Mouse (Mus musculus) myocyte (in vitro differentiated cells): Measurements from ENCODE around the gene Il13ra2.

Experiments
- CEBPB ChIP-seq: IDR thresholded peaks from 2 replicates; pipeline ENCODE4 v1.6.1; 2011; ENCODE audit warnings: mild to moderate bottlenecking, moderate library complexity; ENCODE audit not compliant: poor library complexity, insufficient read depth, severe bottlenecking
- E2F4 ChIP-seq: IDR thresholded peaks from one replicate; pipeline ENCODE4 v1.6.1; 2011; ENCODE audit warnings: mild to moderate bottlenecking, control low read depth, moderate library complexity; ENCODE audit not compliant: insufficient read depth
- MAX ChIP-seq: IDR thresholded peaks from one replicate; pipeline ENCODE4 v1.6.1; 2011; ENCODE audit warnings: low read depth, mild to moderate bottlenecking, control low read depth
- MYOD1 ChIP-seq, 3 experiments: IDR thresholded peaks; one replicate each; pipeline ENCODE4 v1.6.1; 2011; ENCODE audit warnings: control low read depth in 2 of 3, low read depth in 2 of 3, mild to moderate bottlenecking in 2 of 3, moderate library complexity in 1 of 3; ENCODE audit not compliant: insufficient read length in 2 of 3, control insufficient read depth in 1 of 3
- MYOG ChIP-seq, 3 experiments: IDR thresholded peaks; one replicate each; pipeline ENCODE4 v1.6.1; 2011; ENCODE audit warnings: control low read depth in 2 of 3, low read depth in 2 of 3, mild to moderate bottlenecking in 2 of 3; ENCODE audit not compliant: insufficient read length in 2 of 3, control insufficient read depth in 1 of 3, insufficient read depth in 1 of 3
- POLR2A ChIP-seq: IDR thresholded peaks from one replicate; pipeline ENCODE4 v1.6.1; 2011; ENCODE audit warnings: low read depth, mild to moderate bottlenecking, control low read depth, moderate library complexity; ENCODE audit not compliant: insufficient read length
- POLR2AphosphoS2 ChIP-seq: IDR thresholded peaks from one replicate; pipeline ENCODE4 v1.6.1; 2011; ENCODE audit warnings: low read depth, control low read depth; ENCODE audit not compliant: insufficient read length
- SRF ChIP-seq: IDR thresholded peaks from one replicate; pipeline ENCODE4 v1.6.1; 2011; ENCODE audit warnings: low read depth; ENCODE audit not compliant: control insufficient read depth, insufficient read length
- TCF12 ChIP-seq: IDR thresholded peaks from one replicate; pipeline ENCODE4 v1.6.1; 2011; ENCODE audit warnings: mild to moderate bottlenecking, control low read depth; ENCODE audit not compliant: poor library complexity, insufficient read depth, severe bottlenecking
- TCF3 ChIP-seq: IDR thresholded peaks from one replicate; pipeline ENCODE4 v1.6.1; 2011; ENCODE audit warnings: low read depth, control low read depth; ENCODE audit not compliant: insufficient read length
- USF1 ChIP-seq: IDR thresholded peaks from one replicate; pipeline ENCODE4 v1.6.1; 2011; ENCODE audit warnings: low read depth, mild to moderate bottlenecking, control low read depth, moderate library complexity

- no peak for TF ChIP-seq POLR2A
- TF ChIP-seq MYOD1 (IDR thresholded peaks at IDR 0.05; ENCODE audit: control insufficient read depth in 1 of 3, insufficient read length in 2 of 3, low read depth in 2 of 3): no peak
- TF ChIP-seq TCF12: no peak
- no peak for TF ChIP-seq MYOG (IDR thresholded peaks at IDR 0.05; ENCODE audit: control insufficient read depth in 1 of 3, insufficient read depth in 1 of 3, insufficient read length in 2 of 3, low read depth in 2 of 3)
- no peak for TF ChIP-seq MAX
- TF ChIP-seq USF1: no peak
- no peak for TF ChIP-seq TCF3
- no peak for TF ChIP-seq SRF
- TF ChIP-seq CEBPB: peak; percentile 79
- TF ChIP-seq POLR2AphosphoS2: no peak
- no peak for TF ChIP-seq E2F4
Observed at GRCm38 (mm10) chrX:147435400-147435799, 6.4 kb upstream of the Il13ra2 start.
